Comparison of ENCODE assay signal across 29 mouse cellular contexts in the genomic region with DNA sequence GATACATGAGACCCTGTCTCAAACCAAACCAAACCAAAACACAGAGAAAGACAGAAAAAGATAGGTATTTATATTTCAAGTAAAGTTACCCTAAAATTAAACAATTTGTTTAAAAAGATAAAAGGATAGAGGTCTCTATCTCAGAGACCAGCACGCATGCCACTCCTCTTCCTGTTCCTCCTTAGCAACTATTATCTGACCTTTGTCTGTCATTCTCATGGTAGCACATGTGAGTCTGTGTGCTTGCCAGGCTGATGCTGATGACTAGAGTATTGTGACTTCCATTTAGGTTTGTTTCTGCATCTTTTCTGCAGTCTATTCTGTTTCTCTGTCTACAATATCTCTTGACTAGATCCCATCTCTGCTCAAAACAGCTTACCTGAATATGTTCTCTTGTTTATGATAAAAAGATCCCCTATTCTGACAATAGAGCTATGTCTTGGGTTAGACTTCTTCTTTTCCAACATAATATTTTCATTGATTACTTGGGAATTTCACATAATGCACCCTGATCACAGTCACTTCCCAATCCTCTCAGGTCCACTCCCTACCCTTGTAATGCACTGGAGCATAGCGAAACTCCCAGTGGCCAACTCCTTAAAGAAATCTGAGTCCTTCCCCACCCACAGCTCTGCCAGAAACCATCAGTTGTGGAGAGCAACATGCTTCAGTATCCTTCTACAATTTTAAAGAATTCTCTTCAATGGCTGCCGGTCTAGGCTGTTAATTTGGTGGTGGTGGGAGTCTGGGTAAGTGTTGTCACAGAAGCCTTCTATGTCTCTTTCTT.
A peak's percentile ranks its signal among the peaks of the same experiment; 100 is the strongest.
DNase-seq lines count a peak whose midpoint lies in the region; ATAC-seq and TF ChIP-seq lines count a peak whose summit lies in the region.
"Had no signal": no experiment of that assay in that cellular context is flagged by ENCODE, and none has a peak within 500 bp of the region (broad histone marks: within the 10 kb centered on the region; RNA-seq: fewer than 3 reads in every experiment).

No protein-coding gene starts in this region.

- H3K27ac ChIP-seq in kidney, embryonic 14.5 days (ENCODE audit: low read depth, low read length) = no peak overlapping the region
- no peak overlapping the region for H3K27ac ChIP-seq in liver, embryonic 11.5 days (ENCODE audit: low read depth, low read length)
- H3K27ac ChIP-seq in liver, embryonic 12.5 days = no peak overlapping the region
- no peak overlapping the region for H3K27ac ChIP-seq in hindbrain, postnatal 0 days
- H3K27ac ChIP-seq: embryonic facial prominence, embryonic 13.5 days; embryonic facial prominence, embryonic 15.5 days; forebrain, embryonic 10.5 days; forebrain, embryonic 12.5 days had no signal

- ATAC-seq in kidney, embryonic 14.5 days (ENCODE audit: low FRiP score, low TSS enrichment) = 0 out of 2 replicates have a peak, but pooled peaks have one; percentile 66
- ATAC-seq in liver, embryonic 11.5 days (replicated peaks; ENCODE audit: low FRiP score) = peak; percentile 72; the same call in 1 of the 2 replicates
- ATAC-seq in liver, embryonic 12.5 days = no peak
- peak; percentile 89 for ATAC-seq in common myeloid progenitor, adult 5-6 weeks (replicated peaks; ENCODE audit: low read depth, poor library complexity, severe bottlenecking)
- peak; percentile 84 for ATAC-seq in megakaryocyte-erythroid progenitor cell, adult 5-6 weeks (replicated peaks; ENCODE audit: low FRiP score, low TSS enrichment, poor library complexity, severe bottlenecking)
- no peak for ATAC-seq in hindbrain, postnatal 0 days
- ATAC-seq: activated CD4-positive, CD25-positive, alpha-beta regulatory T cell, adult 4 months; forebrain, embryonic 14.5 days; forebrain, embryonic 16.5 days; Patski had no signal

- H3K4me1 ChIP-seq in kidney, embryonic 14.5 days (ENCODE audit: control insufficient read depth, insufficient read depth, low read length) = no peaks in the 10 kb centered on the region
- H3K4me1 ChIP-seq in liver, embryonic 11.5 days (replicated peaks; ENCODE audit: control insufficient read depth, insufficient read depth, low read length) = no peaks in the 10 kb centered on the region
- H3K4me1 ChIP-seq in liver, embryonic 12.5 days = no peaks in the 10 kb centered on the region; the same call in 1 of the 2 replicates
- no peaks in the 10 kb centered on the region for H3K4me1 ChIP-seq in hindbrain, postnatal 0 days (ENCODE audit: insufficient read depth, low read length)
- H3K4me1 ChIP-seq: embryonic facial prominence, embryonic 13.5 days; embryonic facial prominence, embryonic 15.5 days; forebrain, embryonic 10.5 days; forebrain, embryonic 12.5 days had no signal

- TF ChIP-seq CTCF in hindbrain, postnatal 0 days (IDR thresholded peaks at IDR 0.05; ENCODE audit: low read depth) = no peak

- H3K9ac ChIP-seq in kidney, embryonic 14.5 days (ENCODE audit: low read depth, low read length) = no peak overlapping the region
- no peak overlapping the region for H3K9ac ChIP-seq in liver, embryonic 11.5 days (ENCODE audit: low read depth, low read length)
- no peak overlapping the region for H3K9ac ChIP-seq in liver, embryonic 12.5 days
- H3K9ac ChIP-seq in hindbrain, postnatal 0 days (replicated peaks; ENCODE audit: low read length) = no peak overlapping the region
- H3K9ac ChIP-seq: embryonic facial prominence, embryonic 13.5 days; embryonic facial prominence, embryonic 15.5 days; forebrain, embryonic 12.5 days had no signal

- no peak overlapping the region for H3K4me2 ChIP-seq in kidney, embryonic 14.5 days (replicated peaks; ENCODE audit: low read depth, low read length)
- no peak overlapping the region for H3K4me2 ChIP-seq in liver, embryonic 11.5 days
- no peak overlapping the region for H3K4me2 ChIP-seq in liver, embryonic 12.5 days
- no peak overlapping the region for H3K4me2 ChIP-seq in hindbrain, postnatal 0 days (ENCODE audit: low read depth, low read length)
- H3K4me2 ChIP-seq: embryonic facial prominence, embryonic 13.5 days; embryonic facial prominence, embryonic 15.5 days; forebrain, embryonic 12.5 days had no signal

- no peak overlapping the region for H3K4me3 ChIP-seq in kidney, embryonic 14.5 days (ENCODE audit: low read length)
- no peak overlapping the region for H3K4me3 ChIP-seq in liver, embryonic 11.5 days (ENCODE audit: low read depth, low read length)
- no peak overlapping the region for H3K4me3 ChIP-seq in liver, embryonic 12.5 days
- H3K4me3 ChIP-seq in hindbrain, postnatal 0 days (ENCODE audit: low read length) = no peak overlapping the region
- H3K4me3 ChIP-seq: embryonic facial prominence, embryonic 13.5 days; embryonic facial prominence, embryonic 15.5 days; erythroblast, embryonic 14.5 days; forebrain, embryonic 10.5 days; forebrain, embryonic 12.5 days had no signal

- 72% methylated on average over 3 of the region's 3 CpGs for WGBS in kidney, embryonic 14.5 days
- WGBS in liver, embryonic 11.5 days = 65% methylated on average over 3 of the region's 3 CpGs
- WGBS in liver, embryonic 12.5 days (ENCODE audit: insufficient replicate concordance) = 51% methylated on average over 3 of the region's 3 CpGs
- 95% methylated on average over 3 of the region's 3 CpGs for WGBS in hindbrain, postnatal 0 days

- H3K9me3 ChIP-seq in kidney, embryonic 14.5 days (ENCODE audit: control insufficient read depth, low read length) = no peaks in the 10 kb centered on the region
- no peaks in the 10 kb centered on the region for H3K9me3 ChIP-seq in liver, embryonic 11.5 days (ENCODE audit: control insufficient read depth, low read length)
- no peaks in the 10 kb centered on the region for H3K9me3 ChIP-seq in liver, embryonic 12.5 days (replicated peaks)
- no peaks in the 10 kb centered on the region for H3K9me3 ChIP-seq in hindbrain, postnatal 0 days (ENCODE audit: low read length)
- H3K9me3 ChIP-seq: embryonic facial prominence, embryonic 13.5 days; embryonic facial prominence, embryonic 15.5 days; forebrain, embryonic 10.5 days; forebrain, embryonic 12.5 days; G1E had no signal

- no peak for DNase-seq in kidney, postnatal 25 days
- DNase-seq in liver, embryonic 11.5 days (ENCODE audit: low spot score) = no peak
- no peak for DNase-seq in hindbrain, postnatal 0 days (ENCODE audit: low spot score)
- DNase-seq in thymus, postnatal 36 days = no peak
- DNase-seq: adrenal gland, adult 8-10 months; adrenal gland, postnatal 14 days; adrenal gland, postnatal 36 days; B cell, adult 2 months; cerebellum, adult 11-12 months; cerebellum, adult 2 months; cerebellum, adult 9-10 months; cerebellum, postnatal 10 days; cerebellum, postnatal 25 days; embryo, embryonic 11 days had no signal

- H3K27me3 ChIP-seq in kidney, embryonic 14.5 days (ENCODE audit: control insufficient read depth, insufficient read depth, low read length) = no peaks in the 10 kb centered on the region
- H3K27me3 ChIP-seq in liver, embryonic 11.5 days (replicated peaks; ENCODE audit: control insufficient read depth, insufficient read depth, low read length) = no peaks in the 10 kb centered on the region
- H3K27me3 ChIP-seq in liver, embryonic 12.5 days (replicated peaks) = no peaks in the 10 kb centered on the region
- no peaks in the 10 kb centered on the region for H3K27me3 ChIP-seq in hindbrain, postnatal 0 days (ENCODE audit: insufficient read depth, low read length)
- H3K27me3 ChIP-seq: CH12.LX; embryonic facial prominence, embryonic 15.5 days; forebrain, embryonic 12.5 days; Patski had no signal

- no peaks in the 10 kb centered on the region for H3K36me3 ChIP-seq in kidney, embryonic 14.5 days (ENCODE audit: control insufficient read depth, insufficient read depth, low read length)
- H3K36me3 ChIP-seq in liver, embryonic 11.5 days (ENCODE audit: control insufficient read depth, insufficient read depth, low read length) = no peaks in the 10 kb centered on the region
- H3K36me3 ChIP-seq in liver, embryonic 12.5 days = no peaks in the 10 kb centered on the region
- no peaks in the 10 kb centered on the region for H3K36me3 ChIP-seq in hindbrain, postnatal 0 days (ENCODE audit: insufficient read depth, low read length)
- H3K36me3 ChIP-seq: embryonic facial prominence, embryonic 13.5 days; embryonic facial prominence, embryonic 15.5 days; forebrain, embryonic 10.5 days; forebrain, embryonic 12.5 days; G1E had no signal

Comparison
In these comparisons a context has a peak if more than half of its experiments do, and no peak if none do; other contexts are left out.
1. ATAC-seq: peak in kidney, embryonic 14.5 days (single experiment), liver, embryonic 11.5 days (single experiment), common myeloid progenitor, adult 5-6 weeks (single experiment) and megakaryocyte-erythroid progenitor cell, adult 5-6 weeks (single experiment); none in liver, embryonic 12.5 days (single experiment) and hindbrain, postnatal 0 days (single experiment).